Mouse (Mus musculus) heart, postnatal 0 days (tissue): ENCODE measurements around the gene Lif. TPM values are rescaled to one million over a fixed set of nuclear protein-coding genes. Genes with fewer than 3 reads are reported as not detected.

ENCODE experiments used
- ATAC-seq: fragments of 200-750 bp; cut with Nextera tagmentation; 2 replicates; pipeline ENCODE4 v1.8.0; 2017; ENCODE audit warnings: low read depth, moderate number of reproducible peaks, moderate library complexity; ENCODE audit not compliant: insufficient read depth
- DNase-seq: peaks from one replicate; pipeline ENCODE4 v3.0.0-alpha.2; 2016; ENCODE audit warnings: low spot score
- H3K27ac ChIP-seq: fragments of 300-500 bp; sonication (generic); 2 replicates; pipeline ENCODE4 v1.5.1; 2014; ENCODE audit warnings: low read depth, mild to moderate bottlenecking
- H3K27me3 ChIP-seq: fragments of 300-500 bp; sonication (generic); 2 replicates; pipeline ENCODE4 v1.6.1; 2014; ENCODE audit warnings: low read length, mixed read lengths; ENCODE audit not compliant: control insufficient read depth, insufficient read depth
- H3K36me3 ChIP-seq: fragments of 300-500 bp; sonication (generic); replicated peaks from 2 replicates; pipeline ENCODE4 v1.6.1; 2014; ENCODE audit warnings: low read length, mixed read lengths; ENCODE audit not compliant: control insufficient read depth, insufficient read depth
- H3K4me1 ChIP-seq: fragments of 300-500 bp; sonication (generic); 2 replicates; pipeline ENCODE4 v1.6.1; 2014; ENCODE audit warnings: antibody characterized with exemption; ENCODE audit not compliant: control insufficient read depth, insufficient read depth
- H3K4me2 ChIP-seq: fragments of 300-500 bp; sonication (generic); 2 replicates; pipeline ENCODE4 v1.6.1; 2014; ENCODE audit warnings: low read depth, mild to moderate bottlenecking, low read length, moderate library complexity
- H3K4me3 ChIP-seq: fragments of 300-500 bp; sonication (generic); 2 replicates; pipeline ENCODE4 v1.5.1; 2014; ENCODE audit warnings: low read depth, low read length
- H3K9ac ChIP-seq: fragments of 300-500 bp; sonication (generic); replicated peaks from 2 replicates; pipeline ENCODE4 v1.6.1; 2014; ENCODE audit warnings: low read depth, low read length, mixed read lengths
- H3K9me3 ChIP-seq: fragments of 300-500 bp; sonication (generic); replicated peaks from 2 replicates; pipeline ENCODE4 v1.6.1; 2016; ENCODE audit warnings: low read length; ENCODE audit not compliant: control insufficient read depth
- CTCF ChIP-seq: IDR thresholded peaks from 2 replicates; pipeline ENCODE4 v1.5.1; 2016; ENCODE audit warnings: antibody characterized with exemption, control low read depth, low read depth
- EP300 ChIP-seq: IDR thresholded peaks from 2 replicates; pipeline ENCODE4 v1.6.1; 2016; ENCODE audit warnings: antibody characterized with exemption, low read depth
- WGBS: fragments of 180-500 bp; shearing (Covaris S2); extraction: QIAGEN DNeasy Blood & Tissue Kit; methylation state at CpG from one replicate; pipeline ENCODE4 v1.1.7; 2014; 5-methylcytosine and 5-hydroxymethylcytosine counted together
- polyA plus RNA-seq: library from polyadenylated mRNA; unstranded; fragments of >200 nt; fragmentation: Nextera tagmentation; extraction: Ambion mirVana; gene quantifications from 2 replicates; pipeline ENCODE4 v1.2.1, GENCODE M21; 2015
- total RNA-seq: library from RNA; depleted of rRNA; stranded (reverse); fragments of >200 nt; gene quantifications from 2 replicates; pipeline ENCODE4 v1.2.3, GENCODE M21; 2014; ENCODE audit warnings: low replicate concordance

Gene Lif
- total and polyA plus RNA-seq, 2 experiments from 2014 or later = 0.71 to 0.73 TPM

DNA sequence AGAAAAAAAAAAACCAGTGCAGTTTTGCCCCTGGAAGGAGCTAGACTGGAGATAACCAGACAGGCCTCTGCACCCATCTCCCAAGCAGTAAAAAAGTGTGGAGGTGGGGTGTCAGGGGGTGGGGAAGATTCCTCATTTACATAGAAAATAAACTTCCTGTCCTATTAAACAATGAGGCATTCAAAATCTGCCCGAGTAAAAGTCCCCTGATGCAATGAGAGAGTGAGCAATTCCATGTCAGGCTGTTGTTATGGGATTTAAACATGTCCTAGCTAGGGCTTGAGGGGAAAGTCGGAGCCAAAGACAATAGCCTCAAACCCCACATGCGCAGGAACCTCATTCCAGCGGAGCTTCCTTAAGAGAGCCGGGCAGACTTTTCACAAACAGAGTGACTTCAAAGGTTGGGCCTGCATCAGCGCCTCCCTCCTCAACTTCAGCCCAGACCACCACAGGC lies 50.7 kb downstream of the Lif start:
- Histone ChIP-seq H3K4me2 (peak overlapping the region; percentile 40), H3K9ac (no peak overlapping the region), H3K4me3 (no peak overlapping the region), H3K27ac (peak overlapping the region; percentile 50; the same call in 1 of the 2 replicates), H3K36me3 (no peaks in the 10 kb centered on the region), H3K27me3 (no peaks in the 10 kb centered on the region), H3K4me1 (no peaks in the 10 kb centered on the region; the same call in 1 of the 2 replicates), H3K9me3 (no peaks in the 10 kb centered on the region)
- ATAC-seq (0 out of 2 replicates have a peak, but pooled peaks have one; percentile 31), DNase-seq (peak; percentile 68)
- 52% methylated on average over 6 of the region's 6 CpGs for WGBS
- TF ChIP-seq EP300 (no peak), CTCF (no peak)

DNA sequence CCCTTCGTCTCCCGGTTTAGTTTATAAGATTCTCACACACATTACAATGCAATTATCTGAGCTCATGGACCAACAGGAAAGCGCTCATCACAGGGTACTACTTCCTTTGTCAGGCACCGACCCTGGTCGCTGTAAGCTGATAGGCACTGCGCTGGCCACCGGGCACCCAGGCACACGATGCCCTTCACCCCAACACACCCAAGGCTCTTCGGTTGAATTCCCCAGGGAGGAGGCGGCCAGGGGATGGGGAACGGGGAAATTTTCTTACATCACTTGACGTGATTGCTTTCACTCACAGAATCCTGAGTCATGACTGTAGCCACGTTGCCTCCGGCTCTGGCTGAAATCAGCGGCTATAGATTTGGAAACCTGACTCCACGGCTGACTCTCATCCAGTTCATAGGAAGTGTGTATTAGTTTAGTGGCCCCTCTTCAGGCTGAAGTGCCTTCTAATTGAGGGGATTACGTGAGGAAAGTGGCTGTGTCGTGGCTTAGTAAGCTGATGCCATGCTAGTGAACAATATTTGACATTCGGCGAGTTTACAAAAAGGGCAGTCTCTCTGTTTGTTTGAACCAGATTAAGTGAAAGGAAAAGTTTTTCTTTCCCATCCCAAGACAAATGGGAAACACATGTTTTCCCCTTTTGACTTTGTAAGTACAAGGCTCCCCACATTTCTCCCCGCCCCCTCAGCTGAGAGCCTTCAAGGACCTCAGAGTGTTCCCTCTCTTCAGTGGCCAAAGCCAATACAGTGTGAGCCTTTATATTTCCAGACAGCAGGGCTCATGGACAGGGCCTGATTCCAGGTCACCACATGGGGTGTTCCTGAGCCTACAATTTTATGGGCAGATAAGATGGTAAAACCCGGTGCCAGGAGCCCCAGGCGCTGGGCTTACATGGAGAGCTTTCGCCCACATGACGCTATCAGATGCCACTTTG lies 51.4 kb downstream of the Lif start:
- 39% methylated on average over 25 of the region's 25 CpGs for WGBS
- Histone ChIP-seq H3K4me2 (peak overlapping the region; percentile 40), H3K36me3 (no peaks in the 10 kb centered on the region), H3K9ac (no peak overlapping the region), H3K27ac (peak overlapping the region; percentile 50; the same call in 1 of the 2 replicates), H3K9me3 (no peaks in the 10 kb centered on the region), H3K4me1 (no peaks in the 10 kb centered on the region; the same call in 1 of the 2 replicates), H3K27me3 (no peaks in the 10 kb centered on the region), H3K4me3 (no peak overlapping the region)
- ATAC-seq = no peak; the same call in 1 of the 2 replicates
- DNase-seq = peak; percentile 51
- TF ChIP-seq EP300 = no peak
- no peak for TF ChIP-seq CTCF

DNA sequence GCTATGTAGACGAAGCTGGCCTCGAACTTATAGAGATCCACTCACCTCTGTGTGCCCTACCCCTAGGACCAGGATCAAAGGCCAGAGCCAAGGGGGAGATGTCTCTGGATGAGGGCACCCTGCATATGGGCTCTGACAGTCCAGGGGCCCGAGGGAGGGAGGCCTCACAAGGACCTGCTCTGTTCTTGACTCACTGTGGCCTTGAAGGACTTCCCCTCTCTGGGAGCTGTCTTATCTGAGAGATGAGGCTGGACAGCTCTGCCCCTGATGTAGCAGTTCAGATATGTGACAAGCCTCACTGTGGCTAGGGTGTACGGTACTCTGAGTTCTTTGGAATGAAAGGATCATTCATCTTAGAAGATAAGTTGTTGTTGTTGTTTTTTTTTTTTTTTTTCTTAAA lies 52.3 kb downstream of the Lif start:
- no peak for TF ChIP-seq CTCF
- TF ChIP-seq EP300 = no peak
- H3K4me2 ChIP-seq = no peak overlapping the region
- H3K9ac ChIP-seq = no peak overlapping the region
- no peaks in the 10 kb centered on the region for H3K36me3 ChIP-seq
- WGBS = 81% methylated on average over 4 of the region's 4 CpGs
- no peaks in the 10 kb centered on the region for H3K9me3 ChIP-seq
- no peaks in the 10 kb centered on the region; the same call in 1 of the 2 replicates for H3K4me1 ChIP-seq
- no peak overlapping the region for H3K4me3 ChIP-seq
- H3K27ac ChIP-seq = no peak overlapping the region
- DNase-seq = no peak
- ATAC-seq = no peak
- no peaks in the 10 kb centered on the region for H3K27me3 ChIP-seq

DNA sequence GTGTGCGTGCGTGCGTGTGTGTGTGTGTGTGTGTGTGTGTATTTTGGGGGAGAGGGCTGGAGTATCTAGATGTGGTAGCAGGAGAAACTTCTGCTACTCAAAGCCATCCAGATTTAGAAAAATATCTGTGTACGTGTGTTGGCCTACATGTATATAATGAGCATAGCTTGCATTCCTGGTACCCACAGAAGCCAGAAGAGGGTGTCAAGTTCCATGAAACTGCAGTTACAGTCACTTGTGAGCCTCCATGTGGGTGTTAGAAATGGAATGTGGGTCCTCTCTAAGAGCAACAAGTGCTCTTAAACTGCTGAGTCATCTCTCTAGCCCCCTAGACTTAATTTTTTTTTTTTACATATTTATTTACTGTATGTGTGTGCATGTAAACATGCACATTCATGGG lies 53.0 kb downstream of the Lif start:
- DNase-seq (no peak), ATAC-seq (no peak)
- Histone ChIP-seq H3K27me3 (no peaks in the 10 kb centered on the region), H3K9ac (no peak overlapping the region), H3K4me2 (no peak overlapping the region), H3K27ac (no peak overlapping the region), H3K36me3 (no peaks in the 10 kb centered on the region), H3K9me3 (no peaks in the 10 kb centered on the region), H3K4me3 (no peak overlapping the region), H3K4me1 (no peaks in the 10 kb centered on the region; the same call in 1 of the 2 replicates)
- TF ChIP-seq CTCF (no peak), EP300 (no peak)
- 88% methylated on average over 4 of the region's 4 CpGs for WGBS

DNA sequence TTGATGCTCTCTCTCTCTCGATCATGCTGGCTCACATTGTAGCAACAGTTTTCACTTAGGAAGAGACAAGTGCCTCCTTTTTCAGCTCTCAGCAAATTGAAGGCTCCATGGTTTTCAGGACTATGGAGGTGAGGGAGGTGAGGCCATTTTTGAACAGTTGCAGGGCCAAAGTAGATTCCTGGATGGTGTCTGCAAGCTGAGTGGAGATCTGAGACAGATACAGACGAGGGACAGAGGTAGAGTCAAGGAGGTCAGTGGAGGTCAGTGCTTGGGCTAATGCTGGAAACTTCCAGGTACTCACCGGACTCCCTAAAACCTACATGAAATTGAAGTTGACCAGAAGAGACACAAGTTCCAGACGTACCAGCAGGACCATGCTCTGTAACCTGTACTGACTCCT lies 54.8 kb downstream of the Lif start:
- H3K27me3 ChIP-seq = no peaks in the 10 kb centered on the region
- no peak for ATAC-seq
- 85% methylated on average over 4 of the region's 4 CpGs for WGBS

More for the DNA sequence above, 54.8 kb downstream of the Lif start:
- no peak overlapping the region for H3K4me3 ChIP-seq
- H3K36me3 ChIP-seq = no peaks in the 10 kb centered on the region
- H3K9me3 ChIP-seq = no peaks in the 10 kb centered on the region
- H3K9ac ChIP-seq = no peak overlapping the region
- no peak overlapping the region for H3K4me2 ChIP-seq
- no peak for DNase-seq
- no peaks in the 10 kb centered on the region; the same call in 1 of the 2 replicates for H3K4me1 ChIP-seq
- TF ChIP-seq EP300 (no peak), CTCF (no peak)
- no peak overlapping the region for H3K27ac ChIP-seq
